Mouse (Mus musculus) spleen, postnatal 0 days (tissue): ENCODE measurements around the gene Ufd1. TPM values are rescaled to one million over a fixed set of nuclear protein-coding genes. Genes with fewer than 3 reads are reported as not detected.

Experiments used
- polyA plus RNA-seq: library from polyadenylated mRNA; unstranded; fragments of >200 nt; fragmentation: Nextera tagmentation; extraction: Ambion mirVana; gene quantifications from 2 replicates; pipeline ENCODE4 v1.2.1, GENCODE M21; 2015

Gene Ufd1
- polyA plus RNA-seq, result 58.5 and 62.9 TPM in 2 replicates

DNA sequence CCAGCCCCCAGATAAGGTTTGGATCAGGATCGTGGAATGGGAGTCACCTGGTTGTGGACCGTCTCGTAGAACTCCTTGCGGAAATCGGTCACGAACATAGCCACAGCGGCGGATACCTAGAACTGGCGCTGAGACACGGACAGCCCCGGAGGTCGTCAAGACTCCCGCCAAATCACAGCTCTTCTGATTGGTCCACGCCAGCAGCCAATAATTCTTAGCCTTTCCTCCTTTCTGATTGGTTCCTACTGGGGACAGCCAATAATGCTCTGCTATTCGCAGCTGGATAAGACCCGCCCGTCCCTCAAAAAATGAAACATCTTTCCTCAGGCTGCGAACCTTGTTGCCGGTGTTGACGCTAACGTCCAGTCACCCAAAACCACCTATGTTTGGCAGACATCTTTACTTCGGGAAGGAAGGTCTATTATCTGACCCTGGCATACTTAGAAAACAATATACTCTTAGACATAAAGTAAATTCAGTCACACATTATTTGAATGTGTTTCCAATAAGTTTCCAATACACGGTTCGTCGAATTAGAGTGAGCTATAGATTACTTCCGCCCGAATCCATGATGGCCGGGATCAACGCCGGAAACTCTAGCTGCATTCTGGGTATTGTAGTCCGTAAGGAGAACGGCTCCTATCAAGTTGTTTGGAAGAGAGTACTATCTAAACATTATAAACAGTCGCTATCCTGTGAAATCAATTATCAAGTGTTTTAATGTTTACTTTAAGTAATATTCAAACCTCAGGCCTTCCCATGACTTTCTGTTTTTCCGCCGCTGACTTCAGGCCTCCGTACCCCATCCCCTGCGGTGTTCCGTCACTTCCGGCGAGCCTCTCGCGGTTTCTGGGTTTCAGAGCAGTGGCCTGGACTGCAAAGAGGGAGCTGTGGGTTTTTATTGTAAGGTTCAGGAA, at the start of gene Ufd1, which contains the start of gene Cdc45:
Ufd1 (plus strand) TSS at position 312 of the 917 bp plus-strand sequence.
Cdc45 (minus strand) TSS at position 520 of the 917 bp plus-strand sequence.

GRCm38 (mm10) chr16:18776556-18777100, 35.0 kb upstream of the Ufd1 start, which contains the start of gene Cldn5:
Cldn5 (plus strand) TSS chr16:18776847.

DNA sequence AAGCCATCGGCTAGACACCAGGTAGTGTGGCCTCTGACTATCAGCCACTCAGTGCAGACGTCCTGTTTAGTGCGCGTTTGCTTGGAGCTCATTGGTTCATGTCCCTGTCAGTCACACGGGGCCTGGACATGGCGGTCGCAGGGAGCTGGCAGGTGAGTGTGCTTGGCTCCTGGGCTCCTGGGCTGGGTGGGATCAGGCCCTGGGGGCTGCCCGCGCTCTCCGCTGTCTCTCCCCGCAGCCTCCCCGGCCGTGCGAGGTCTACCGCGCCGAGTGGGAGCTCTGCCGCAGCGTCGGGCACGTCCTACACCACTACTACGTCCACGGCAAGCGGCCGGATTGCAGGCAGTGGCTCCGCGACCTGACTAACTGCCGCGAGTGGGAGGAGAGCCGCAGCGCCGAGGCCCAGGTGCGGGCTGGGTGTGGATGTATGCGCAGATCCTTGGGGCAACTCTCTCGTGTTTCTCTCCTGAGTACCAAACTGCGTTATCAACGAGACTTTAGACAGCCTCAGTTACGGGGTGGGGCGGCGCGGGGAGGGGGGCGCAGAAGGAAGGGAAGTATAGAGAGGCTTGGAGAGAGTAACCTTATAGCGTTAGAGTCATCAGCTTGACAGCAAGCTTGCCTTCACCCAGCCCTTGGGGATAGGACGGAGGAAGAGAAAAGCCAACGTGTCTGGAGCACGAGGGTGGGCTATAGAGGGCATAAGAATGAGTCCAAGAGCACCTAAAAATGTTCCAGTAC, 25.1 kb downstream of the Ufd1 start, which contains the start of the genes 2510002D24Rik and Gm28539:
2510002D24Rik (plus strand) TSS at position 111 of the 741 bp plus-strand sequence.
Gm28539 (plus strand) TSS at position 117 of the 741 bp plus-strand sequence.

GRCm38 (mm10) chr16:18876442-18877308, 65.1 kb downstream of the Ufd1 start, which contains the start of the genes Mrpl40 and Hira:
Mrpl40 (minus strand) TSS chr16:18876862.
Hira (plus strand) TSS chr16:18877037.

Other genes with a start within 250 kb of the Ufd1 start
- 0.17 and 0.28 TPM in 2 replicates for gene Tbx1, start 221.1 kb upstream of the Ufd1 start, polyA plus RNA-seq
- gene Gp1bb, start 189.4 kb upstream of the Ufd1 start, polyA plus RNA-seq, result 28.5 and 30.4 TPM in 2 replicates
- 0.76 and 0.92 TPM in 2 replicates for gene Gm49601, start 185.4 kb upstream of the Ufd1 start, polyA plus RNA-seq
- 4.3 and 6.2 TPM in 2 replicates for gene Sept5, start 181.8 kb upstream of the Ufd1 start, polyA plus RNA-seq
- gene Cldn5, start 34.9 kb upstream of the Ufd1 start, polyA plus RNA-seq, result 52.9 and 74.4 TPM in 2 replicates
- 43.8 and 49.9 TPM in 2 replicates for gene Cdc45, start 208 bp downstream of the Ufd1 start, polyA plus RNA-seq
- gene 2510002D24Rik, start 24.8 kb downstream of the Ufd1 start, polyA plus RNA-seq, result 25.0 and 31.2 TPM in 2 replicates
- not detected in 2 replicates for gene Gm28539, start 24.8 kb downstream of the Ufd1 start, polyA plus RNA-seq
- 61.2 and 65.9 TPM in 2 replicates for gene Mrpl40, start 65.1 kb downstream of the Ufd1 start, polyA plus RNA-seq
- 10.1 and 10.8 TPM in 2 replicates for gene Hira, start 65.3 kb downstream of the Ufd1 start, polyA plus RNA-seq